Mouse (Mus musculus) lung, postnatal 25 days (tissue): ENCODE measurements at regions not wholly inside any gene's neighbourhood (a gene's known extent, or its start where the extent isn't known, plus 50 kb on each side); places are given as distances from the start of the nearest gene placed in this dataset.

Experiments used
- DNase-seq: peaks from one replicate; pipeline ENCODE4 v3.0.0; 2022; ENCODE audit warnings: low spot score

GRCm38 (mm10) chr1:185842481-185842880, 274.6 kb downstream of the Lyplal1 start:
- no peak for DNase-seq

GRCm38 (mm10) chr1:185847161-185847560, 269.9 kb downstream of the Lyplal1 start:
- no peak for DNase-seq

GRCm38 (mm10) chr1:185850590-185850989, 266.5 kb downstream of the Lyplal1 start:
- no peak for DNase-seq

- no peak for DNase-seq
Measured at GRCm38 (mm10) chr1:185851262-185851893, 265.7 kb downstream of the Lyplal1 start.

GRCm38 (mm10) chr1:185861692-185862091, 255.4 kb downstream of the Lyplal1 start:
- DNase-seq: no peak

- DNase-seq: no peak
Measured at GRCm38 (mm10) chr1:185865945-185866344, 251.2 kb downstream of the Lyplal1 start.

- DNase-seq: no peak
Measured at GRCm38 (mm10) chr1:185866612-185867011, 250.5 kb downstream of the Lyplal1 start.

GRCm38 (mm10) chr1:185867018-185867417, 250.1 kb downstream of the Lyplal1 start:
- no peak for DNase-seq

- DNase-seq: no peak
Measured at GRCm38 (mm10) chr1:185868721-185869120, 248.4 kb downstream of the Lyplal1 start.

GRCm38 (mm10) chr1:185887031-185887430, 230.1 kb downstream of the Lyplal1 start:
- DNase-seq: no peak

- DNase-seq: no peak
Measured at GRCm38 (mm10) chr1:185891814-185892213, 225.3 kb downstream of the Lyplal1 start.

GRCm38 (mm10) chr1:185893421-185893820, 223.7 kb downstream of the Lyplal1 start:
- DNase-seq: no peak

GRCm38 (mm10) chr1:185898475-185898874, 218.6 kb downstream of the Lyplal1 start:
- peak; percentile 25 for DNase-seq

GRCm38 (mm10) chr1:185900316-185900715, 216.8 kb downstream of the Lyplal1 start:
- no peak for DNase-seq

GRCm38 (mm10) chr1:185902395-185902794, 214.7 kb downstream of the Lyplal1 start:
- DNase-seq: peak; percentile 29

- peak; percentile 10 for DNase-seq
Measured at GRCm38 (mm10) chr1:185905666-185906065, 211.4 kb downstream of the Lyplal1 start.

GRCm38 (mm10) chr1:185915579-185915978, 201.5 kb downstream of the Lyplal1 start:
- no peak for DNase-seq

GRCm38 (mm10) chr1:185918663-185919062, 198.4 kb downstream of the Lyplal1 start:
- DNase-seq: no peak

- DNase-seq: peak; percentile 39
Measured at GRCm38 (mm10) chr1:185923723-185924122, 193.4 kb downstream of the Lyplal1 start.

GRCm38 (mm10) chr1:185929000-185929399, 188.1 kb downstream of the Lyplal1 start:
- DNase-seq: no peak

GRCm38 (mm10) chr1:185929761-185930160, 187.3 kb downstream of the Lyplal1 start:
- DNase-seq: no peak

GRCm38 (mm10) chr1:185933623-185934022, 183.5 kb downstream of the Lyplal1 start:
- no peak for DNase-seq

GRCm38 (mm10) chr1:185937026-185937425, 180.1 kb downstream of the Lyplal1 start:
- no peak for DNase-seq

GRCm38 (mm10) chr1:185939914-185940313, 177.2 kb downstream of the Lyplal1 start:
- DNase-seq: peak; percentile 56
